Mouse (Mus musculus): ENCODE results near the gene Ccn1. TPM values are rescaled to one million over a fixed set of nuclear protein-coding genes. Genes with fewer than 3 reads are reported as not detected.

The Ccn1 gene
- polyA plus RNA-seq (2014; fragmentation: Illumina TruSeq; extraction: RNeasy Lipid Tissue Mini Kit (QIAGEN cat#74804); ENCODE audit: low read depth, low replicate concordance): 77.1 TPM

GRCm38 (mm10) chr3:145649852-145650202 lies at the start of gene Ccn1:
TSS of gene Ccn1 (minus strand) at chr3:145649981.

Other genes with a start within 250 kb of the Ccn1 start
- 14.2 TPM for gene Znhit6, start 73.8 kb downstream of the Ccn1 start, polyA plus RNA-seq (2014; fragmentation: Illumina TruSeq; extraction: RNeasy Lipid Tissue Mini Kit (QIAGEN cat#74804); ENCODE audit: low read depth, low replicate concordance)
- gene Ddah1, start 108.7 kb upstream of the Ccn1 start, polyA plus RNA-seq (2014; fragmentation: Illumina TruSeq; extraction: RNeasy Lipid Tissue Mini Kit (QIAGEN cat#74804); ENCODE audit: low read depth, low replicate concordance): 3.2 TPM

Measured in heart, adult 10 weeks (tissue).